Mouse (Mus musculus) urinary bladder, postnatal 25 days (tissue): ENCODE data around the gene Chd8.

Experiments used
- DNase-seq: peaks from one replicate; pipeline ENCODE4 v3.0.0; 2022; ENCODE audit warnings: low spot score

The Chd8 gene

GRCm38 (mm10) chr14:52198141-52198540, 59.4 kb downstream of the Chd8 start:
- no peak for DNase-seq

DNA sequence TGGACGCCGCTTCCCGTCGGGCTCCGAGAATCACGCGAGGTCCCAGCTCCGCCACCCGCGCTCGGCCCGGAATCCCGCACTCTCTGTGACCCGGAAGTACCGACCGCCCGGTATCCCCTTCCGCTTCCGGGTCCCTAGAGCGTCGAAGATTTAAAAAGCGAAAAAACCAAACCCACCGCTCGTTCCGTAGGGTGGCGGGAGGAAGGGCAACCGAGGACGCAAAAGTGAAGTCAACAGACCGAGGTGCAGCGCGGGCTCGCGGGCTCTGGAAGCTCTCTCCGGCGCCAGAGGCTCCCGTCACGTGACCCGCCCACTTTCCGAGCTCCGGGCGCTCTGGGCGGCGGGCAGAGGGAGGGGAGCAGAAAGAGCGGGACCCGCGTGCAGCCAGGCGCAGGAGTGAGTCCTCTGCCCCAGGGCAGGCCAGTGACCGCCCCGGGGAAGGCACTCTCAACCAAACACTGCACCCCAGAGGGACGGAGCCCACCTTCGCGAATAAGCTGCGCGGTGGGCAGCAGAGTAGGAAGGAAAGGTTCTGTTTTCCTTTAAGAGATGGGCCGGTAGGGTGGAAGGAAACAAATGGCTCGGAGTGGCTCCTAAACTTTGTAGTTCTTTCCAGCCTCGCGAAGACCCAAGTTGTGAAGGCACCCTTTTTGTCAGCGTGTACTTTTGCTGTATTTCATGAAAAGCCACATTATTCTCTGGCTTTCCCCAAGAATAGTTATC, 60.3 kb downstream of the Chd8 start, which contains the start of gene Supt16:
Gene Supt16, minus strand, starts transcription at position 261 of the 723 bp plus-strand sequence.
- DNase-seq, result peak; percentile 79

DNA sequence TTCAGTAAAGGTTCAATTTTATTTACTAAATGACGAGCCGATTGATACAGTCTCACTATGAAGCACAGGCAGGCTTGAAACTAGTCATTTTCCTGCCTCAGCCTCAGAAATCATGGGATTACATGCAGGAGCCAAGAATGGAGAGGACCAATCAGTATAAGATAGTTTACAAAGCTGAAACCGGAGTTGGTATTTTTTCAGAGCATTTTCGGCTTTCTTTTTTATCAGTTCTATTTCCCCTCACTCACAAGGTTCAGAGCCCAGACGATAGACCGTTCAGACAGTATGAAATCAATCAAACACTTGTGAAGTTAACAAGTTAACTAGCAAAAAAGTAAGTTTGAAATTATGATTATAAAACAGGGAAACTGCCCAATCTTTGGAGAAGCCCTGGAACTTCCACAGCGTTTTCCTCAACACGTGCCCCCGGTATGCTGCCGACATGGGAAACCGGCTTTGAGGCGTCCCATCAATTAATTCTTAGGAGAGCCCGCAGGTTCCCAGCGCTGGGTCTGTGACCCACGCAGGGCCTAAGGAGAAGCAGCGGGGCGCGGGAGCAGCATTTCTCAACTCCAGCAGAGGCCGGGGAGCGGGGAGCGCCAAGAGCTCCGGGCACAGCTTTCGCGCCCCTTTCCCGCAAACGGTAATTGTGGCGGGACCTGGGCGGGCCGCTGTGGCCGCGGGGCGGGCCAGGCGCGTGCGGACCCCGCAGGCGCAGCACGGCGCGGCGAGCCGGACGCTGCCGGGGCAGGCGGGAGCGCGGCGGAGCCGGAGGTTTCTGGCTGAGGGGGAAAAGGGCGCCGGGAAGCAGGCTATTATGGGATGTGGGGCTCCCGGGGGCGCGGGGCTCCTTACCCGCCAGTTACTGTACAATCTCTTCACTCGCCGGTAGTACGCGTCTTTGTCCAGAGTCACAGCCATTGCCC, 61.1 kb downstream of the Chd8 start:
- DNase-seq, result no peak

GRCm38 (mm10) chr14:52195691-52196090, 61.9 kb downstream of the Chd8 start:
- DNase-seq, result peak; percentile 17

DNA sequence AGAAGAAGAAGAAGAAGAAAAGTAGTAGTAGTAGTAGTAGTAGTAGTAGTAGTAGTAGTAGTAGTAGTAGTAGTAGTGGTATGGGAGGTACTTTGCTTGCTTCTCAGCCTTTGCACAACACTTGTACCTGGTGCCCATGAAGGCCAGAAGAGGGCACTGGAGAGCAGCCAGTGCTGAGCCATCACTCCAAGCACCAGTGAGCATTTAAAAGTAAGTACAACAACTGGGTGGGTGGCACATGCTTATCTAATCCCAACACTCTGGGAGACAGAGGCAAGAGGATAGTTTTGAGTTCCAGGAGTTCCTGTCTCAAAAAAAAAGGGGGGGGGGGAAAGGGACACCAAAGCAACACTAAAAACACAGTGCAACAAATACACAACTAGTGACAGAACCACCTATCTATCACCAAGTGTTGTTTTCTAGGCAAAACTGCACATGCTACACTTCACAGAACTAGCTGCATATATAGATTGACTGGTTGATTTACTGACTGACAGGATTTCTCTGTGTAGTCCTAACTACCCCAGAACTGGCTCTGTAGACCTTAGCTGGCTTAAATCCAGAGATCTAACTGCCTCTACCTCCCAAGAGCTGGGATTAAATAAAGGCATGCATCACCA, 66.7 kb downstream of the Chd8 start:
- DNase-seq, result peak; percentile 21

DNA sequence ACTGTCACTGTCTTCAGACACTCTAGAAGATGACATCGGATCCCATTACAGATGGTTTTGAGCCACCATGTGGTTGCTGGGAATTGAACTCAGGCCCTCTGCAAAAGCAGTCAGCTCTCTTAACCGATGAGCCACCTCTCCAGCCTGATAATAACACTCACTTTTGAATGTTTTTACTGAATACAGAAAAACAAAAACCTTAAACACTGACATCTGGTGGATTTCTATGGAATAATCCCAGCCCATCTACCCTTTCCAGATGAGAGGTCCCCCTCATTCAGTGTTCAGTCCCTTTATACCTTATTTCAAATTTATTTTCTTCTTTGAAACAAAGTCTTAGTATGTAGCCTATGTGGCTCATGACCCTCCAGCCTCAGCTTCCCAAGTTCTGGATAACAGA, 68.1 kb downstream of the Chd8 start:
- no peak for DNase-seq

- no peak for DNase-seq
Measured at GRCm38 (mm10) chr14:52188788-52189187, 68.8 kb downstream of the Chd8 start.

DNA sequence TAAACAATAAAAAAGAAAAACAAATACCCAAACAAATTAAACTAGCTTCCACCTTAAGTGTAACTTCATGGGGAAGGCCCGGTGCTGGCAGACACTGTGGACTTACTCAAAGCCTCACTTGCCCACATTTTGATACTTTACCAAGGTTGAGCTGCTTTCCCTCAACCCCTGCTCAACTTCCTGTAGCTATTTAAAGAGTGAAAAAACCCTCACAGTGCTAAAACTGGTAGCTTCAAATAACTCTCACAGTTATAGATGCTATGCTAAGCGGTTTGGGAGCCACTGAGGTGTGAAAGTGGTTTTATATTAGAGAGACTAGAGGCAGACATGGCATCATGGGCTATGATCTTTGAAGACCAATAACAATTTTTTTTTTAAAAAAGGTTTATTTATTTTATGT, 91.0 kb downstream of the Chd8 start:
- no peak for DNase-seq

GRCm38 (mm10) chr14:52160911-52161310, 96.7 kb downstream of the Chd8 start:
- no peak for DNase-seq

DNA sequence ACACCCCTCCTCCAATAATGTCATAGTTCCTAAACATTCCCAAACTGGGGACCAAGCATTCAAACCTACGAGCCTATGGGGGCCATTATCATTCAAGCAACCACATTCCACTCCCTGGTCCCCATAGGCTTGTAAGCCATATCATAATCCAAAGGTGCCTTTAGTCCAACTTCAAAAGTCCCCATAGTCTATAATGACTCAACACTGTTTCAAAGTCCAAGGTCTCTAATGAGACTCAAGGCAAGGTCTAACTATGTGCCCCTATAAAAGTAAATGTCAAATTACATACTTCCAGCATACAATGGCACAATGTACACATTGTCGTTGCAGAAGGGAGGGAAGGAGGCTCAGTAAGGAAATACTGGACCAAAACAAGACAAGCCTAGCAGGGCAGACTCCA, 102.6 kb downstream of the Chd8 start:
- DNase-seq, result no peak

DNA sequence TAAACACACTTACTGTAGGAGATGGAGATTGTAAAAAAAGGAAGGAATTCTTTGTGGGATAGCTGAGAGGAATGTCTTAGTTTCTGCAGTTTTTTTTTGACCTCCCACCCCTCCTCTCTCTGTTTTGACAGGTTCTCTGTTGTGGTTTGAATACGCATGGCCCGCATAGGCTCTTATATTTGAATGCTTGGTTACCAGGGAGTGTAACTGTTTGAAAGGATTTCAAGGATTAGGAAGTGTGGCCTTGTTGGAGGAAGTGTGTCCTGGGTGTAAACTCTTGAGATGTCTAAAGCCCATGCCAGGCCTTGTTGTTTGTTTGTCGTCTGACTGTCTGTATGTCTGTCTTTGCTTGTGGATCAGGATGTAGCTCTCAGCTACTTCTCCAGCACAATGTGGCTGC, 105.0 kb downstream of the Chd8 start:
- DNase-seq, result no peak

- DNase-seq, result no peak
Measured at GRCm38 (mm10) chr14:52152179-52152578, 105.4 kb downstream of the Chd8 start.

DNA sequence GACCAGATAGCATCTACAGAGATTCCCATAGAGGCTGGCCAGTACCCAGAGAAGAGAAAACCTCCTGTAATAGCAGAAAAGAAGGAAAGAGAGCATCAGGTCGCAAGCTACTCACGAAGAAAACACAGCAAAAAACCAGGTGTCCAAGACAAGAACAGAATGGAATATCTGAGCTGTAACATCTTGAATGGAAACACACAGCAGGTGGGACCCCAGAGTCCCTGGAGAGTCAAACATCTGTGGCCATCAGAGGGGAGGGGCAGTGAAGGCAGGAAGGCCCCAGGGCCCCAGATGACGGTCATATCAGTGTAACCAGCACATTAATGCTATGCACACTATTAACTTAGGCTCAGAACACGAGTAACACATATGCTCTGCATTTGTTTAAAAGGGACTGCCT, 107.7 kb downstream of the Chd8 start:
- DNase-seq, result no peak
